In genomic region chr17:86063461-86063860, GRCm38 (mm10) we compare ENCODE assay signal across 8 mouse cellular contexts.
DNase-seq lines count a peak whose midpoint lies in the region; ATAC-seq and TF ChIP-seq lines count a peak whose summit lies in the region.

No protein-coding gene starts in this region.

- TF ChIP-seq POLR2A in liver, adult 2 months (IDR thresholded peaks at IDR 0.05; ENCODE audit: extremely low read depth, insufficient read depth, low read length), result no peak
- no peak for TF ChIP-seq POLR2A in thymus, adult 2 months (IDR thresholded peaks at IDR 0.05; ENCODE audit: control insufficient read depth, extremely low read depth, insufficient read depth, low read length, poor library complexity)

- H3K79me2 ChIP-seq in C2C12 (ENCODE audit: control insufficient read depth, insufficient read depth), result no peaks in the 10 kb centered on the region
- H3K79me2 ChIP-seq in liver, adult 2 months (ENCODE audit: control insufficient read depth, insufficient read depth, low read length), result no peaks in the 10 kb centered on the region

- no peak overlapping the region for H3K9ac ChIP-seq in kidney, embryonic 16.5 days (replicated peaks; ENCODE audit: low read length)
- H3K9ac ChIP-seq in liver, adult 2 months (ENCODE audit: low read depth, low read length), result no peak overlapping the region
- no peak overlapping the region for H3K9ac ChIP-seq in neural tube, embryonic 14.5 days (replicated peaks; ENCODE audit: low read depth, low read length)

- no peaks in the 10 kb centered on the region for H3K27me3 ChIP-seq in C2C12 (ENCODE audit: control insufficient read depth, insufficient read depth, insufficient read length)
- no peaks in the 10 kb centered on the region for H3K27me3 ChIP-seq in kidney, embryonic 16.5 days (ENCODE audit: insufficient read depth, low read length)
- H3K27me3 ChIP-seq in liver, adult 2 months (ENCODE audit: control insufficient read depth, insufficient read depth, low read length), result no peaks in the 10 kb centered on the region
- no peaks in the 10 kb centered on the region for H3K27me3 ChIP-seq in neural tube, embryonic 14.5 days (ENCODE audit: control insufficient read depth, insufficient read depth, low read length)
- H3K27me3 ChIP-seq in thymus, adult 2 months (ENCODE audit: control insufficient read depth, insufficient read depth, low read length), result no peaks in the 10 kb centered on the region

- H3K79me3 ChIP-seq in C2C12 (ENCODE audit: low read depth), result no peaks in the 10 kb centered on the region

- H3K36me3 ChIP-seq in C2C12 (ENCODE audit: control insufficient read depth, insufficient read depth), result no peaks in the 10 kb centered on the region
- H3K36me3 ChIP-seq in kidney, embryonic 16.5 days (ENCODE audit: insufficient read depth, low read length), result no peaks in the 10 kb centered on the region
- no peaks in the 10 kb centered on the region; the same call in 1 of the 2 replicates for H3K36me3 ChIP-seq in liver, adult 2 months (ENCODE audit: control insufficient read depth, insufficient read depth, low read length)
- no peaks in the 10 kb centered on the region for H3K36me3 ChIP-seq in neural tube, embryonic 14.5 days (ENCODE audit: control insufficient read depth, insufficient read depth, low read length)
- H3K36me3 ChIP-seq in thymus, adult 2 months (ENCODE audit: control insufficient read depth, insufficient read depth, low read length), result no peaks in the 10 kb centered on the region

- H3ac ChIP-seq in C2C12 (ENCODE audit: control insufficient read depth, insufficient read length, low read depth), result no peak overlapping the region

- TF ChIP-seq CTCF in C2C12 (IDR thresholded peaks at IDR 0.05; ENCODE audit: control insufficient read depth, insufficient read depth, insufficient read length), result peak; percentile 89
- peak; percentile 98 for TF ChIP-seq CTCF in liver, adult 2 months (IDR thresholded peaks at IDR 0.05; ENCODE audit: low read depth, low read length)
- TF ChIP-seq CTCF in thymus, adult 2 months (IDR thresholded peaks at IDR 0.05; ENCODE audit: borderline replicate concordance, control insufficient read depth, extremely low read depth, insufficient read depth, low read length, poor library complexity), result peak; percentile 72; the same call in 1 of the 2 replicates

- peak; percentile 32 to 47 for DNase-seq in gastrocnemius, postnatal 36 days
- peak; percentile 55 for DNase-seq in liver, adult 2 months (ENCODE audit: extremely low read depth, low read depth, low spot score)
- peak; percentile 41 for DNase-seq in thymus, adult 2 months

- H3K9me3 ChIP-seq in kidney, embryonic 16.5 days (ENCODE audit: low read length), result no peaks in the 10 kb centered on the region
- 0 out of 2 replicates have a peak, but pooled peaks cover 2% of the 10 kb centered on the region for H3K9me3 ChIP-seq in neural tube, embryonic 14.5 days (ENCODE audit: control insufficient read depth, low read length)

- no peak overlapping the region for H3K4me2 ChIP-seq in kidney, embryonic 16.5 days (replicated peaks; ENCODE audit: low read depth, low read length)
- no peak overlapping the region for H3K4me2 ChIP-seq in neural tube, embryonic 14.5 days (ENCODE audit: low read depth, low read length)

- ATAC-seq in activated CD4-positive, CD25-positive, alpha-beta regulatory T cell, adult 4 months, result peak; percentile 65
- ATAC-seq in common myeloid progenitor, adult 5-6 weeks (replicated peaks; ENCODE audit: low read depth, poor library complexity, severe bottlenecking), result peak; percentile 92
- ATAC-seq in kidney, embryonic 16.5 days (ENCODE audit: low FRiP score, low TSS enrichment), result peak; percentile 67; the same call in 1 of the 2 replicates
- ATAC-seq in neural tube, embryonic 14.5 days (ENCODE audit: low read depth), result peak; percentile 69; the same call in 1 of the 2 replicates

- intact Hi-C loops in gastrocnemius, postnatal 36 days (cut with DNase I), result loop anchor here (2.0 to 5.0 kb wide), 2 partner anchors 181 to 397 kb away; no protein-coding TSS in a partner anchor

- 15% methylated on average over 5 of the region's 5 CpGs for WGBS in kidney, embryonic 16.5 days
- WGBS in liver, adult 2 months, result 17% methylated on average over 5 of the region's 5 CpGs
- 9% methylated on average over 5 of the region's 5 CpGs for WGBS in neural tube, embryonic 14.5 days
- WGBS in thymus, adult 2 months, result 46% methylated on average over 5 of the region's 5 CpGs

- H3K4me3 ChIP-seq in C2C12 (ENCODE audit: insufficient read depth, poor library complexity, severe bottlenecking), result no peak overlapping the region
- no peak overlapping the region for H3K4me3 ChIP-seq in kidney, embryonic 16.5 days (ENCODE audit: low read length)
- H3K4me3 ChIP-seq in liver, adult 2 months (ENCODE audit: insufficient read depth, low read depth, low read length), result no peak overlapping the region; the same call in 1 of the 2 replicates
- H3K4me3 ChIP-seq in neural tube, embryonic 14.5 days (ENCODE audit: low read depth, low read length), result no peak overlapping the region
- no peak overlapping the region for H3K4me3 ChIP-seq in thymus, adult 2 months (ENCODE audit: control insufficient read depth, insufficient read depth, low read length)

- H3K27ac ChIP-seq in kidney, embryonic 16.5 days (ENCODE audit: low read length), result no peak overlapping the region
- no peak overlapping the region for H3K27ac ChIP-seq in liver, adult 2 months (replicated peaks; ENCODE audit: insufficient read depth, low read depth, low read length)
- H3K27ac ChIP-seq in neural tube, embryonic 14.5 days (ENCODE audit: low read depth, low read length), result no peak overlapping the region
- no peak overlapping the region for H3K27ac ChIP-seq in thymus, adult 2 months (ENCODE audit: control insufficient read depth, insufficient read depth, low read length)

- H3K4me1 ChIP-seq in kidney, embryonic 16.5 days (ENCODE audit: insufficient read depth, low read length), result no peaks in the 10 kb centered on the region
- H3K4me1 ChIP-seq in liver, adult 2 months (ENCODE audit: control insufficient read depth, insufficient read depth, low read length), result peaks cover 3% of the 10 kb centered on the region; the same call in 1 of the 2 replicates
- no peaks in the 10 kb centered on the region for H3K4me1 ChIP-seq in neural tube, embryonic 14.5 days (ENCODE audit: control insufficient read depth, insufficient read depth, low read length)
- H3K4me1 ChIP-seq in thymus, adult 2 months (replicated peaks; ENCODE audit: control insufficient read depth, insufficient read depth, low read length), result no peaks in the 10 kb centered on the region

TF ChIP-seq in C2C12, 6 proteins besides CTCF, POLR2A, EP300 and RAD21:
- TF ChIP-seq MYOG (IDR thresholded peaks at IDR 0.05; ENCODE audit: control insufficient read depth, extremely low read depth, insufficient read length), result no peak
- no peak for TF ChIP-seq USF1 (IDR thresholded peaks at IDR 0.05; ENCODE audit: low read depth)
- no peak for TF ChIP-seq MAX (IDR thresholded peaks at IDR 0.05)
- TF ChIP-seq CEBPB (IDR thresholded peaks at IDR 0.05; ENCODE audit: low read depth), result no peak
- TF ChIP-seq MYOD1 (IDR thresholded peaks at IDR 0.05; ENCODE audit: control insufficient read depth, insufficient read length, low read depth), result no peak
- no peak for TF ChIP-seq FOSL1 (IDR thresholded peaks at IDR 0.05; ENCODE audit: insufficient read depth, low read length, poor library complexity, severe bottlenecking)
